Mouse (Mus musculus) limb, embryonic 15.5 days (tissue): ENCODE measurements around the gene Hgd. TPM values are rescaled to one million over a fixed set of nuclear protein-coding genes. Genes with fewer than 3 reads are reported as not detected.

ENCODE experiments used
- ATAC-seq: fragments of 200-750 bp; cut with Nextera tagmentation; 2 replicates; pipeline ENCODE4 v1.8.0; 2017; ENCODE audit warnings: low read depth, moderate TSS enrichment; ENCODE audit not compliant: insufficient number of reproducible peaks, low FRiP score, low TSS enrichment
- H3K27ac ChIP-seq: fragments of 300-500 bp; sonication (generic); 2 replicates; pipeline ENCODE4 v1.5.1; 2015; ENCODE audit warnings: moderate library complexity, mild to moderate bottlenecking, inconsistent platforms
- H3K27me3 ChIP-seq: fragments of 300-500 bp; sonication (generic); 2 replicates; pipeline ENCODE4 v1.6.1; 2015; ENCODE audit warnings: inconsistent platforms
- H3K36me3 ChIP-seq: fragments of 300-500 bp; sonication (generic); 2 replicates; pipeline ENCODE4 v1.6.1; 2015; ENCODE audit warnings: inconsistent platforms
- H3K4me1 ChIP-seq: fragments of 300-500 bp; sonication (generic); 2 replicates; pipeline ENCODE4 v1.6.1; 2015; ENCODE audit warnings: inconsistent platforms
- H3K4me2 ChIP-seq: fragments of 300-500 bp; sonication (generic); 2 replicates; pipeline ENCODE4 v1.6.1; 2015; ENCODE audit warnings: mild to moderate bottlenecking, inconsistent platforms
- H3K4me3 ChIP-seq: fragments of 300-500 bp; sonication (generic); 2 replicates; pipeline ENCODE4 v1.5.1; 2015; ENCODE audit warnings: mild to moderate bottlenecking, inconsistent platforms
- H3K9ac ChIP-seq: fragments of 300-500 bp; sonication (generic); 2 replicates; pipeline ENCODE4 v1.6.1; 2015; ENCODE audit warnings: inconsistent platforms
- H3K9me3 ChIP-seq: fragments of 300-500 bp; sonication (generic); 2 replicates; pipeline ENCODE4 v1.6.1; 2016; ENCODE audit warnings: inconsistent platforms
- WGBS: fragments of 180-500 bp; shearing (Covaris S2); methylation state at CpG from one replicate; pipeline ENCODE4 v1.1.7; 2015; 5-methylcytosine and 5-hydroxymethylcytosine counted together
- polyA plus RNA-seq: library from polyadenylated mRNA; unstranded; fragments of >200 nt; fragmentation: Nextera tagmentation; extraction: Ambion mirVana; gene quantifications from 2 replicates; pipeline ENCODE4 v1.2.1, GENCODE M21; 2015

The Hgd gene
- polyA plus RNA-seq, 1 experiment from 2014 or later = 0.38 TPM

GRCm38 (mm10) chr16:37583306-37583705, 3.4 kb downstream of the Hgd start:
- no peaks in the 10 kb centered on the region for H3K36me3 ChIP-seq
- H3K9ac ChIP-seq = no peak overlapping the region
- H3K4me1 ChIP-seq = peaks cover 11% of the 10 kb centered on the region
- H3K27ac ChIP-seq = no peak overlapping the region
- 89% methylated on average over 3 of the region's 3 CpGs for WGBS
- no peak for ATAC-seq
- H3K27me3 ChIP-seq = no peaks in the 10 kb centered on the region
- H3K9me3 ChIP-seq = no peaks in the 10 kb centered on the region
- H3K4me2 ChIP-seq = no peak overlapping the region
- no peak overlapping the region for H3K4me3 ChIP-seq

GRCm38 (mm10) chr16:37583801-37584200, 3.8 kb downstream of the Hgd start:
- Histone ChIP-seq H3K4me3 (0 out of 2 replicates have a peak overlapping the region, but pooled peaks have one; percentile 26), H3K27ac (no peak overlapping the region), H3K9me3 (no peaks in the 10 kb centered on the region), H3K9ac (no peak overlapping the region), H3K27me3 (no peaks in the 10 kb centered on the region), H3K4me1 (peaks cover 11% of the 10 kb centered on the region), H3K36me3 (no peaks in the 10 kb centered on the region), H3K4me2 (peak overlapping the region; percentile 42)
- WGBS = 22% methylated on average over 6 of the region's 6 CpGs
- ATAC-seq = no peak

- no peaks in the 10 kb centered on the region for H3K36me3 ChIP-seq
- H3K4me2 ChIP-seq = peak overlapping the region; percentile 42
- ATAC-seq = peak; percentile 51
- whole genome bisulfite sequencing = 4% methylated on average over 25 of the region's 25 CpGs
- H3K9ac ChIP-seq = peak overlapping the region; percentile 2; the same call in 1 of the 2 replicates
- H3K4me3 ChIP-seq = peak overlapping the region; percentile 26
- peaks cover 11% of the 10 kb centered on the region for H3K4me1 ChIP-seq
- H3K9me3 ChIP-seq = no peaks in the 10 kb centered on the region
- H3K27ac ChIP-seq = peak overlapping the region; percentile 52
- no peaks in the 10 kb centered on the region for H3K27me3 ChIP-seq
These were observed 4.5 kb downstream of the Hgd start for GRCm38 (mm10) chr16:37584218-37585035.

- no peak for ATAC-seq
- peaks cover 11% of the 10 kb centered on the region for H3K4me1 ChIP-seq
- WGBS = 80% methylated on average over 8 of the region's 8 CpGs
These were observed 5.2 kb downstream of the Hgd start for GRCm38 (mm10) chr16:37585129-37585563.

GRCm38 (mm10) chr16:37590921-37591320, 11.0 kb downstream of the Hgd start:
- no peak for ATAC-seq
- H3K4me2 ChIP-seq = no peak overlapping the region
- 89% methylated on average over 3 of the region's 3 CpGs for WGBS
- H3K4me1 ChIP-seq = no peaks in the 10 kb centered on the region
- H3K27ac ChIP-seq = no peak overlapping the region
- no peaks in the 10 kb centered on the region for H3K36me3 ChIP-seq
- H3K9ac ChIP-seq = no peak overlapping the region
- H3K27me3 ChIP-seq = no peaks in the 10 kb centered on the region
- H3K9me3 ChIP-seq = no peaks in the 10 kb centered on the region
- no peak overlapping the region for H3K4me3 ChIP-seq

More at GRCm38 (mm10) chr16:37585129-37585563, 5.2 kb downstream of the Hgd start:
- H3K36me3 ChIP-seq = no peaks in the 10 kb centered on the region
- no peak overlapping the region for H3K9ac ChIP-seq
- H3K4me2 ChIP-seq = peak overlapping the region; percentile 42; the same call in 1 of the 2 replicates
- no peaks in the 10 kb centered on the region for H3K9me3 ChIP-seq
- no peak overlapping the region for H3K27ac ChIP-seq
- no peaks in the 10 kb centered on the region for H3K27me3 ChIP-seq
- no peak overlapping the region for H3K4me3 ChIP-seq

GRCm38 (mm10) chr16:37591551-37591950, 11.6 kb downstream of the Hgd start:
- Histone ChIP-seq H3K27ac (no peak overlapping the region), H3K4me1 (no peaks in the 10 kb centered on the region), H3K4me2 (no peak overlapping the region), H3K9me3 (no peaks in the 10 kb centered on the region), H3K9ac (no peak overlapping the region), H3K4me3 (no peak overlapping the region), H3K36me3 (no peaks in the 10 kb centered on the region), H3K27me3 (no peaks in the 10 kb centered on the region)
- no peak for ATAC-seq
- WGBS = 83% methylated on average over 8 of the region's 8 CpGs

- H3K27ac ChIP-seq = no peak overlapping the region
- WGBS = 80% methylated on average over 5 of the region's 5 CpGs
- H3K36me3 ChIP-seq = no peaks in the 10 kb centered on the region
- no peaks in the 10 kb centered on the region for H3K27me3 ChIP-seq
- H3K9me3 ChIP-seq = no peaks in the 10 kb centered on the region
- H3K4me3 ChIP-seq = no peak overlapping the region
- no peaks in the 10 kb centered on the region for H3K4me1 ChIP-seq
- no peak for ATAC-seq
- no peak overlapping the region for H3K4me2 ChIP-seq
- H3K9ac ChIP-seq = no peak overlapping the region
These were observed 17.5 kb downstream of the Hgd start for GRCm38 (mm10) chr16:37597412-37597811.

- 45% methylated on average over 7 of the region's 7 CpGs for WGBS
- Histone ChIP-seq H3K9ac (no peak overlapping the region), H3K27ac (no peak overlapping the region), H3K9me3 (no peaks in the 10 kb centered on the region), H3K27me3 (no peaks in the 10 kb centered on the region), H3K4me1 (no peaks in the 10 kb centered on the region), H3K36me3 (no peaks in the 10 kb centered on the region), H3K4me2 (no peak overlapping the region), H3K4me3 (no peak overlapping the region)
- no peak for ATAC-seq
These were observed 18.5 kb downstream of the Hgd start for GRCm38 (mm10) chr16:37598463-37598862.

GRCm38 (mm10) chr16:37599326-37599725, 19.4 kb downstream of the Hgd start:
- Histone ChIP-seq H3K9ac (no peak overlapping the region), H3K9me3 (no peaks in the 10 kb centered on the region), H3K27me3 (no peaks in the 10 kb centered on the region), H3K27ac (no peak overlapping the region), H3K4me3 (no peak overlapping the region), H3K4me1 (no peaks in the 10 kb centered on the region), H3K36me3 (no peaks in the 10 kb centered on the region), H3K4me2 (no peak overlapping the region)
- 68% methylated on average over 3 of the region's 3 CpGs for WGBS
- ATAC-seq = no peak

- no peak overlapping the region for H3K27ac ChIP-seq
- ATAC-seq = no peak
- no peaks in the 10 kb centered on the region for H3K36me3 ChIP-seq
- no peaks in the 10 kb centered on the region for H3K27me3 ChIP-seq
- no peaks in the 10 kb centered on the region for H3K9me3 ChIP-seq
- no peak overlapping the region for H3K9ac ChIP-seq
- H3K4me2 ChIP-seq = no peak overlapping the region
- H3K4me1 ChIP-seq = no peaks in the 10 kb centered on the region
- no peak overlapping the region for H3K4me3 ChIP-seq
- 89% methylated on average over 1 of the region's 1 CpGs for WGBS
These were observed 23.5 kb downstream of the Hgd start for GRCm38 (mm10) chr16:37603431-37603830.

GRCm38 (mm10) chr16:37604243-37604642, 24.3 kb downstream of the Hgd start:
- WGBS = 87% methylated on average over 6 of the region's 6 CpGs
- Histone ChIP-seq H3K27ac (no peak overlapping the region), H3K9ac (no peak overlapping the region), H3K9me3 (no peaks in the 10 kb centered on the region), H3K27me3 (no peaks in the 10 kb centered on the region), H3K4me2 (no peak overlapping the region), H3K4me3 (no peak overlapping the region), H3K4me1 (no peaks in the 10 kb centered on the region), H3K36me3 (no peaks in the 10 kb centered on the region)
- no peak for ATAC-seq

- Histone ChIP-seq H3K36me3 (no peaks in the 10 kb centered on the region), H3K4me3 (no peak overlapping the region), H3K27ac (no peak overlapping the region), H3K9me3 (no peaks in the 10 kb centered on the region), H3K4me2 (no peak overlapping the region), H3K9ac (no peak overlapping the region), H3K27me3 (no peaks in the 10 kb centered on the region), H3K4me1 (peaks cover 7% of the 10 kb centered on the region)
- ATAC-seq = no peak
- 64% methylated on average over 8 of the region's 8 CpGs for WGBS
These were observed 30.4 kb downstream of the Hgd start for GRCm38 (mm10) chr16:37610333-37610732.
